Mouse (Mus musculus): ENCODE measurements around the gene Zfp866. TPM values are rescaled to one million over a fixed set of nuclear protein-coding genes. Genes with fewer than 3 reads are reported as not detected.

Zfp866 gene
- polyA plus RNA-seq, 1 experiment from 2014 or later: 17.3 TPM

DNA sequence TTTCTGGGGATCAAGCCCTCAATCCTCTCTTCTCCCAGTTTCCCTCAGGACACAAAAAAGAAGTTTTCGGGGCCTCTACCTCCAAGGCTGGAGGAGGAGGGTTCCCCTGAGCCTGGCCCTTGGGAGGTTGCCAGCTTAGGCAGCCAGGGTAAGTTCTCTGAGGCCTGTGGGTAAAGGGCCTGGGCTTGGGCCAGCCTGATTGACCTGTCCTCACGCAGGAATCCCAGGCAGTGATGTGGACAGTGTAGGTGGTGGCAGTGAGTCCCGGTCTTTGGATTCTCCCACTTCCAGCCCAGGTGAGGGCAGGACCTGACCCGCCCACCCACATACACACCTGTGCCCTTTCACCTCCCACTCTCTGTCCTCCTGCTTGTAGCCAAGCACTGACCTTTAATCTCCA, 24.4 kb upstream of the Zfp866 start:
- Histone ChIP-seq H3K4me3 (ENCODE audit: control insufficient read depth in 1 of 2, insufficient read depth in 1 of 2, low read depth in 1 of 2, low read length in 2 of 2) (no peak overlapping the region), H3K27me3 (ENCODE audit: control insufficient read depth, insufficient read depth, low read length) (no peaks in the 10 kb centered on the region), H3K4me2 (ENCODE audit: low read length) (no peak overlapping the region), H3K9me3 (ENCODE audit: control insufficient read depth, low read length) (no peaks in the 10 kb centered on the region), H3K27ac (replicated peaks in 1 of 2; ENCODE audit: control insufficient read depth in 1 of 2, insufficient read depth in 1 of 2, low read depth in 2 of 2, low read length in 2 of 2) (no peak overlapping the region), H3K36me3 (ENCODE audit: control insufficient read depth, insufficient read depth, low read length) (peaks cover 59% of the 10 kb centered on the region), H3K9ac (ENCODE audit: low read length) (no peak overlapping the region), H3K4me1 (ENCODE audit: control insufficient read depth in 2 of 2, insufficient read depth in 2 of 2, low read length in 2 of 2) (peaks cover 0 to 4% of the 10 kb centered on the region in 2 experiments; a peak in 2 of 4 replicates)
- no peak for ATAC-seq (ENCODE audit: insufficient number of reproducible peaks, insufficient read depth, low FRiP score, low read depth)
- 93% methylated on average over 4 of the region's 4 CpGs for WGBS

DNA sequence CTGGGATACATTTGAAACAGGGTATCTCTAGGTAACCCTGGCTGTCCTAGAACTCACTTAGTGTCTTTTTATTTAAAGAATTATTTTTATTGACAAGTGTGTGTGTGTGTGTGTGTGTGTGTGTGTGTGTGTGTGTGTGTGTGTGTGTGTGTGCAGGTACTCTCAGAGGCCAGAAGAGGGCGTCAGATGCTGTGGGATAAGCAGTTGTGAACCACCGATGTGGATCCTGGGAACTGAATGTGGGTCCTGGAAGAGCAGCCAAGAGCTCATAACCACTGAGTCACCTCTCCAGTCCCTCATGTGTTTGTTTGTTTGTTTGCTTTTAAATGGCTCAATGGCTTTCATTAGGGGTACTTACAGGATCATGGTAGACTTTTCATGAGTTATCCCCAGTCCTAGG, 23.9 kb upstream of the Zfp866 start:
- Histone ChIP-seq H3K9me3 (ENCODE audit: control insufficient read depth, low read length) (no peaks in the 10 kb centered on the region), H3K27me3 (ENCODE audit: control insufficient read depth, insufficient read depth, low read length) (no peaks in the 10 kb centered on the region), H3K4me1 (ENCODE audit: control insufficient read depth in 2 of 2, insufficient read depth in 2 of 2, low read length in 2 of 2) (peaks cover 0 to 4% of the 10 kb centered on the region in 2 experiments; a peak in 2 of 4 replicates), H3K4me3 (ENCODE audit: control insufficient read depth in 1 of 2, insufficient read depth in 1 of 2, low read depth in 1 of 2, low read length in 2 of 2) (no peak overlapping the region), H3K9ac (ENCODE audit: low read length) (no peak overlapping the region), H3K36me3 (ENCODE audit: control insufficient read depth, insufficient read depth, low read length) (peaks cover 61% of the 10 kb centered on the region), H3K4me2 (ENCODE audit: low read length) (no peak overlapping the region), H3K27ac (replicated peaks in 1 of 2; ENCODE audit: control insufficient read depth in 1 of 2, insufficient read depth in 1 of 2, low read depth in 2 of 2, low read length in 2 of 2) (no peak overlapping the region)
- ATAC-seq (ENCODE audit: insufficient number of reproducible peaks, insufficient read depth, low FRiP score, low read depth): no peak
- WGBS: 87% methylated on average over 2 of the region's 2 CpGs

DNA sequence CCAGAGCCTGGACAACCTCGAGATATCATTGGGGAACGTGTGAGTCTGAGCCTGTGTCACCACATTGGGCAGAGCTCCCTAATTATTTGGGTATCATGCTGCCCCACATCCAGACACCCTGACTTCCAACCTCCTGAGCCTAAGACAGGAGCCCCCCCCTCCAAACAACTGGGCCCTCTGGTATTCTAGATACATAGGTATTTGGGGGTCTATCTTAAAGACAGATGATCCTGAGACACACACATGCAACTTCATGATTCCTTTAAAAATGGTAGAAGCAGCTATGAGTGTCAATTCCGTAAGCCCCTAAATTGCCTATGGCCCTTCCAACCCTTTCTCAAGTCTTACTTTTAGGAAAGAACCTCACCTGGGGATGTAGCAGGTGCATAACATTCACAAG, 18.8 kb upstream of the Zfp866 start:
- no peak for ATAC-seq (ENCODE audit: insufficient number of reproducible peaks, insufficient read depth, low FRiP score, low read depth)
- Histone ChIP-seq H3K36me3 (ENCODE audit: control insufficient read depth, insufficient read depth, low read length) (peaks cover 66% of the 10 kb centered on the region), H3K4me1 (ENCODE audit: control insufficient read depth in 2 of 2, insufficient read depth in 2 of 2, low read length in 2 of 2) (peaks cover 5% of the 10 kb centered on the region in 2 experiments; a peak in 3 of 4 replicates), H3K27ac (replicated peaks in 1 of 2; ENCODE audit: control insufficient read depth in 1 of 2, insufficient read depth in 1 of 2, low read depth in 2 of 2, low read length in 2 of 2) (no peak overlapping the region), H3K4me3 (ENCODE audit: control insufficient read depth in 1 of 2, insufficient read depth in 1 of 2, low read depth in 1 of 2, low read length in 2 of 2) (no peak overlapping the region), H3K9me3 (ENCODE audit: control insufficient read depth, low read length) (no peaks in the 10 kb centered on the region), H3K27me3 (ENCODE audit: control insufficient read depth, insufficient read depth, low read length) (no peaks in the 10 kb centered on the region), H3K4me2 (ENCODE audit: low read length) (no peak overlapping the region), H3K9ac (ENCODE audit: low read length) (no peak overlapping the region)
- WGBS: 38% methylated on average over 3 of the region's 3 CpGs

DNA sequence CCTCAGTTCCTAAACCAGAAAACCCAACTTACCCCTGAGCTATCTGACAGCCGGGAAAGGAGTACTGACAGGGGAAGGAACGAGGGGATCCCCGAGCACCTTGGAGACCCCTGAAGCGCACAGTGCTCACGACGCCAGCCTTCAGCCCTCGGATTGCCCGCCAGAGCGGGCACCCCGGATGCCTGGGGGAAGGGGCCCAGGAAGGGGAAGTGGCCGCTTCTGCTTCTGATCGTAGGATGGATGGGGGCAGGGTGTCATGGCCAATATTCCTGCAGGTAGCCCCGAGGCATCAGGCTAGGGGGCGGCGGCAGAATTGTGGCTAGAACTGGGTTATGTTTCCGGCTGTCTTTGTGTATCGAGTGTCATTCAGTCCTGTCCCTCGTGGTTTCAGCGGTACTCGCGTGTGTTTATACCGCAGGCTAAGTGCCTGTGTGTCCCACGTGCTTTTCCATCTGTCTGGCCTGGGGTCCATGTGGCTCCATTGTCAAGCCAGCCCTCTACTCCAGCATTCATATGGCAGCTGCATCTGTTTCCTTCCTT, 18.0 kb upstream of the Zfp866 start:
- Histone ChIP-seq H3K27ac (replicated peaks in 1 of 2; ENCODE audit: control insufficient read depth in 1 of 2, insufficient read depth in 1 of 2, low read depth in 2 of 2, low read length in 2 of 2) (no peak overlapping the region), H3K4me2 (ENCODE audit: low read length) (peak overlapping the region; percentile 78), H3K27me3 (ENCODE audit: control insufficient read depth, insufficient read depth, low read length) (no peaks in the 10 kb centered on the region), H3K9me3 (ENCODE audit: control insufficient read depth, low read length) (no peaks in the 10 kb centered on the region), H3K4me3 (ENCODE audit: control insufficient read depth in 1 of 2, insufficient read depth in 1 of 2, low read depth in 1 of 2, low read length in 2 of 2) (peak overlapping the region; percentile 59), H3K4me1 (ENCODE audit: control insufficient read depth in 2 of 2, insufficient read depth in 2 of 2, low read length in 2 of 2) (peaks cover 5% of the 10 kb centered on the region in 2 experiments; a peak in 3 of 4 replicates), H3K36me3 (ENCODE audit: control insufficient read depth, insufficient read depth, low read length) (peaks cover 66% of the 10 kb centered on the region), H3K9ac (ENCODE audit: low read length) (peak overlapping the region; percentile 68)
- 4% methylated on average over 23 of the region's 23 CpGs for WGBS
- ATAC-seq (ENCODE audit: insufficient number of reproducible peaks, insufficient read depth, low FRiP score, low read depth): no peak

DNA sequence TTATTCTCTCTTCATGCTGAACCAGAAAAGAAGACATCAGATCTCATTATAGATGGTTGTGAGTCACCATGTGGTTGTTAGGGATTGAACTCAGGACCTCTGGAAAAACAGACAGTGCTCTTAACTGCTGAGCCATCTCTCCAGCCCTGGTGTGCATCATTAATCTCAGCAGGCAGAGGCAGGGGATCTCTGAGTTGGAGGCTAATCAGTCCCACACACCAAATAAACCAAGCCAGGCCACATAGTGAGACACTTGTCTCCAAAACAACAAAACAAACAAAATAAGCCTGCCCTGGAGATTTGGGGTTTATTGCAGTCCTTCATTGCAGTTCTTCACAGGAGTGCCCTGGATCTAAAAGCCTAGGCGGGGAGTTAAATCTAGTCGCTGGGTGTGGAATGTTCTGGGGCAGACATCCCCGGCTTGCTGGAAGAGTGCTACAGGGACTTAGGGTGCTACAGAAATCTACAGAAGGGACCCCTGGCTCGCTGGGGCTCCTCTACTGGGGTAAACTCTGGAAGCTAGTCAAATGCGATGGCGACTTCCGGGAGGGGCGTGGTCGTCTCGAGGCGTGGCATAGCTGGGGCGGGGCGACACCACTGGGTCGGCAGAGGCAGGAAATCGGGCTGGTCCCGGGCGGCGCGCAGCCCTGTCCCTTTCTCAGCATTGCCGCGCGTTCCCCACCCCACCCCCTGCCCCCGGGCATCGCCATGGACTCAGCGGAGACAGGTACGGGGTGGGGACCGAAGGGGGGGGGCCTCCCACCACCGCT, 17.3 kb upstream of the Zfp866 start, which contains the start of gene Gmip:
Gmip (plus strand) TSS at position 586 of the 770 bp plus-strand sequence.
- H3K4me2 ChIP-seq (ENCODE audit: low read length): peak within 1 kb of the TSS; percentile 78
- H3K36me3 ChIP-seq (ENCODE audit: control insufficient read depth, insufficient read depth, low read length): peaks cover 67% of the 10 kb centered on the region
- peak within 1 kb of the TSS; percentile 59 for H3K4me3 ChIP-seq (ENCODE audit: control insufficient read depth in 1 of 2, insufficient read depth in 1 of 2, low read depth in 1 of 2, low read length in 2 of 2)
- peaks cover 5% of the 10 kb centered on the region in 2 experiments; a peak in 3 of 4 replicates for H3K4me1 ChIP-seq (ENCODE audit: control insufficient read depth in 2 of 2, insufficient read depth in 2 of 2, low read length in 2 of 2)
- WGBS: 6% methylated on average over 28 of the region's 28 CpGs
- no peaks in the 10 kb centered on the region for H3K9me3 ChIP-seq (ENCODE audit: control insufficient read depth, low read length)
- H3K9ac ChIP-seq (ENCODE audit: low read length): peak within 1 kb of the TSS; percentile 68
- H3K27me3 ChIP-seq (ENCODE audit: control insufficient read depth, insufficient read depth, low read length): no peaks in the 10 kb centered on the region
- ATAC-seq (ENCODE audit: insufficient number of reproducible peaks, insufficient read depth, low FRiP score, low read depth): peak; percentile 62
- H3K27ac ChIP-seq (replicated peaks in 1 of 2; ENCODE audit: control insufficient read depth in 1 of 2, insufficient read depth in 1 of 2, low read depth in 2 of 2, low read length in 2 of 2): no peak within 1 kb of the TSS

DNA sequence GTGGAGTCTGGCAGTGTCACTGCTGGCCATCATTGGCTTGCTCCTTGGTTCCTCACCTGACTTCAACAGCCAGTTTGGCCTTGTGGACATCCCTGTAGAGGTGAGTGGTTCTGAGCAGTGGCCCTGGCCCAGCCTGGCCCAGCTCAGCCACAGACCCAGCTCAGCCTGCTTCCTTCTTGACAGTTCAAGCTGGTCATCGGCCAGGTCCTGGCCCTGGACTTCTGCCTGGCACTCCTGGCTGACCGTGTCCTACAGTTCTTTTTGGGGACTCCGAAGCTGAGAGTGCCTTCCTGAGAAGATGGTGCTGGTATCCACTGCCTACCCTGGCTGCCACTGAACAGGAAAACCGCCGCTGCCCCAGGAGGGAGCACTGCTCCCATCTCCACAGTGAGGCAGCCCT, 16.3 kb upstream of the Zfp866 start:
- Histone ChIP-seq H3K9ac (ENCODE audit: low read length) (no peak overlapping the region), H3K27ac (replicated peaks in 1 of 2; ENCODE audit: control insufficient read depth in 1 of 2, insufficient read depth in 1 of 2, low read depth in 2 of 2, low read length in 2 of 2) (no peak overlapping the region), H3K9me3 (ENCODE audit: control insufficient read depth, low read length) (no peaks in the 10 kb centered on the region), H3K27me3 (ENCODE audit: control insufficient read depth, insufficient read depth, low read length) (no peaks in the 10 kb centered on the region), H3K4me2 (ENCODE audit: low read length) (no peak overlapping the region), H3K36me3 (ENCODE audit: control insufficient read depth, insufficient read depth, low read length) (peaks cover 71% of the 10 kb centered on the region), H3K4me3 (ENCODE audit: control insufficient read depth in 1 of 2, insufficient read depth in 1 of 2, low read depth in 1 of 2, low read length in 2 of 2) (no peak overlapping the region), H3K4me1 (ENCODE audit: control insufficient read depth in 2 of 2, insufficient read depth in 2 of 2, low read length in 2 of 2) (peaks cover 5% of the 10 kb centered on the region in 2 experiments; a peak in 3 of 4 replicates)
- no peak for ATAC-seq (ENCODE audit: insufficient number of reproducible peaks, insufficient read depth, low FRiP score, low read depth)
- 95% methylated on average over 5 of the region's 5 CpGs for WGBS

DNA sequence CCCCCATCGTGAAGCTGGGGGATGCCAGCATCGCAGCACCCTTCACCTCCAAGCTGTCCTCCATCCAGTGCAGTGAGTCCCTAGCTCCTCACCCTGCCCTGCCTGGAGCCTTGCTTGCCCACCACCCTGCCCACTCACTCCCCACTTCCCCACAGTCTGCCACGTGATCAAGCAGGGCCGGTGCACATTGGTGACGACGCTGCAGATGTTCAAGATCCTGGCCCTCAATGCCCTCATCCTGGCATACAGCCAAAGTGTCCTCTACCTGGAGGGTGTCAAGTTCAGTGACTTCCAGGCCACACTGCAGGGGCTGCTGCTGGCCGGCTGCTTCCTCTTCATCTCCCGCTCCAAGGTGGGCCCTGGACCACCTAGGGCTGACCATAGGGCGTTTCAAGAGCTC, 14.5 kb upstream of the Zfp866 start:
- H3K4me2 ChIP-seq (ENCODE audit: low read length): no peak overlapping the region
- H3K4me3 ChIP-seq (ENCODE audit: control insufficient read depth in 1 of 2, insufficient read depth in 1 of 2, low read depth in 1 of 2, low read length in 2 of 2): no peak overlapping the region
- H3K27me3 ChIP-seq (ENCODE audit: control insufficient read depth, insufficient read depth, low read length): no peaks in the 10 kb centered on the region
- no peak overlapping the region for H3K9ac ChIP-seq (ENCODE audit: low read length)
- ATAC-seq (ENCODE audit: insufficient number of reproducible peaks, insufficient read depth, low FRiP score, low read depth): no peak
- 90% methylated on average over 9 of the region's 9 CpGs for WGBS
- peaks cover 78% of the 10 kb centered on the region for H3K36me3 ChIP-seq (ENCODE audit: control insufficient read depth, insufficient read depth, low read length)
- peaks cover 5% of the 10 kb centered on the region in 2 experiments; a peak in 3 of 4 replicates for H3K4me1 ChIP-seq (ENCODE audit: control insufficient read depth in 2 of 2, insufficient read depth in 2 of 2, low read length in 2 of 2)
- H3K9me3 ChIP-seq (ENCODE audit: control insufficient read depth, low read length): no peaks in the 10 kb centered on the region
- H3K27ac ChIP-seq (replicated peaks in 1 of 2; ENCODE audit: control insufficient read depth in 1 of 2, insufficient read depth in 1 of 2, low read depth in 2 of 2, low read length in 2 of 2): no peak overlapping the region
